Mouse (Mus musculus) olfactory bulb, adult 2 months (tissue): ENCODE data around the gene App.

Experiments used
- CTCF ChIP-seq: fragments of 200-500 bp; IDR thresholded peaks from 2 replicates; pipeline ENCODE4 v1.5.1; 2012; ENCODE audit warnings: low read depth, mild to moderate bottlenecking, low read length, moderate library complexity; ENCODE audit not compliant: insufficient read depth
- POLR2A ChIP-seq: fragments of 200-500 bp; IDR thresholded peaks from 2 replicates; pipeline ENCODE4 v1.6.1; 2012; ENCODE audit warnings: mild to moderate bottlenecking, low read depth, low read length, moderate library complexity; ENCODE audit not compliant: insufficient read depth

DNA sequence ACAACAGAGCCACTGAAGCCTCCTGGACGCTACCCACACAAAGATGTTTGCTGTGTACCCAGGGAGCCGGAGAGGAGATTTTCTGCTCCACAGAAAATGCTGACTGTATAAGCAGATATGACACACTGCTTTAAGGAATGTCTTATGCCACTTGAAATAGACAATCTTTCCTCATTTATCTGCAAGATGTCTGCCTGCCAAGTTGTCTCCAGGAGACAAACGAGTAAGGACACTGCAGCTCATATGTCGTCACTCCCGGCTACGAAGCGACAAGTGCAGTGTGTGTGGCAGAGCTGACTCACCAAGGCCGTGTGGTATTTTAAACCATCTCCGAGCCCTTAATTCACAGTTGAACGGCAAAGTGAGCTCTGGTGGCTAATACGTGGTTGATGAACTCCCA is 36.2 kb downstream of the App start:
- no peak for TF ChIP-seq POLR2A
- no peak for TF ChIP-seq CTCF
